Mouse (Mus musculus) ES-E14 (cell line): Measurements from ENCODE around the gene Rnh1. TPM values are rescaled to one million over a fixed set of nuclear protein-coding genes. Genes with fewer than 3 reads are reported as not detected.

ENCODE experiments used
- DNase-seq: peaks from one replicate; pipeline ENCODE4 v3.0.0-alpha.2; 2013; ENCODE audit warnings: low read depth, low spot score
- H3K27ac ChIP-seq: 2 replicates; pipeline ENCODE4 v1.5.1; 2012; ENCODE audit warnings: low read depth, mild to moderate bottlenecking, low read length, moderate library complexity, mixed read lengths; ENCODE audit not compliant: poor library complexity, insufficient read depth, severe bottlenecking
- H3K36me3 ChIP-seq: 2 replicates; pipeline ENCODE4 v1.6.1; 2012; ENCODE audit warnings: mild to moderate bottlenecking, low read length, moderate library complexity, mixed read lengths; ENCODE audit not compliant: control insufficient read depth, poor library complexity, insufficient read depth, severe bottlenecking
- H3K4me1 ChIP-seq, 2 experiments: fragments of 150-350 bp in 1 of 2; sonication (generic) in 1 of 2; 2 replicates each; pipeline ENCODE4 v1.6.1; 2012; ENCODE audit warnings: low read length in 2 of 2, mild to moderate bottlenecking in 1 of 2, mixed read lengths in 1 of 2; ENCODE audit not compliant: control insufficient read depth in 2 of 2, insufficient read depth in 2 of 2, poor library complexity in 1 of 2
- H3K4me3 ChIP-seq, 2 experiments: fragments of 150-350 bp in 1 of 2; sonication (generic) in 1 of 2; 2 replicates each; pipeline ENCODE4 v1.5.1; 2012; ENCODE audit warnings: low read length in 2 of 2, low read depth in 1 of 2, mild to moderate bottlenecking in 1 of 2, mixed read lengths in 1 of 2; ENCODE audit not compliant: insufficient read depth in 1 of 2, poor library complexity in 1 of 2, severe bottlenecking in 1 of 2
- H3K9ac ChIP-seq: 2 replicates; pipeline ENCODE4 v1.6.1; 2012; ENCODE audit warnings: low read depth, mild to moderate bottlenecking, low read length, mixed read lengths; ENCODE audit not compliant: poor library complexity, insufficient read depth, severe bottlenecking
- H3K9me3 ChIP-seq: fragments of 150-350 bp; sonication (generic); 2 replicates; pipeline ENCODE4 v1.6.1; 2012; ENCODE audit warnings: low read depth, mild to moderate bottlenecking, low read length; ENCODE audit not compliant: control insufficient read depth, insufficient read depth
- CHD2 ChIP-seq: IDR thresholded peaks from 2 replicates; pipeline ENCODE4 v1.6.1; 2014; ENCODE audit warnings: mild to moderate bottlenecking, low read depth, low read length, inconsistent platforms
- HCFC1 ChIP-seq: IDR thresholded peaks from 2 replicates; pipeline ENCODE4 v1.6.1; 2012; ENCODE audit warnings: low read length, inconsistent platforms, borderline replicate concordance; ENCODE audit not compliant: insufficient read depth
- MAFK ChIP-seq: IDR thresholded peaks from 2 replicates; pipeline ENCODE4 v1.6.1; 2014; ENCODE audit warnings: mild to moderate bottlenecking, low read depth, low read length, inconsistent platforms; ENCODE audit not compliant: insufficient read depth
- ZC3H11A ChIP-seq: IDR thresholded peaks from 2 replicates; pipeline ENCODE4 v1.6.1; 2012; ENCODE audit warnings: low read depth, mild to moderate bottlenecking, inconsistent platforms, low read length, borderline replicate concordance
- ZNF384 ChIP-seq: IDR thresholded peaks from 2 replicates; pipeline ENCODE4 v1.6.1; 2012; ENCODE audit warnings: low read depth, low read length, inconsistent platforms
- in situ Hi-C, 2 experiments: fragments of 600-800 bp; cut with MboI; formaldehyde crosslinking; loops; one replicate each; pipeline ENCODE4 v1.15.1; 2025; ENCODE audit warnings: low sequenced_read_pairs in 2 of 2, inconsistent platforms in 1 of 2; ENCODE audit not compliant: unreplicated experiment in 2 of 2
- total RNA-seq: library from RNA; depleted of rRNA; stranded (reverse); fragments of 300-350 nt; gene quantifications from 2 replicates; pipeline ENCODE4 v1.2.3, GENCODE M21; 2012

The Rnh1 gene
- total RNA-seq, 1 experiment: 70.3 TPM

- no peaks in the 10 kb centered on the region for H3K9me3 ChIP-seq
- H3K4me1 ChIP-seq: peaks cover 0 to 13% of the 10 kb centered on the region in 2 experiments; a peak in 1 of 4 replicates
- H3K9ac ChIP-seq: no peak overlapping the region
- peaks cover 6% of the 10 kb centered on the region for H3K36me3 ChIP-seq
- no peak overlapping the region for H3K4me3 ChIP-seq
- H3K27ac ChIP-seq: no peak overlapping the region
- TF ChIP-seq MAFK: no peak
- no peak for TF ChIP-seq HCFC1
- no peak for TF ChIP-seq CHD2
- no peak for TF ChIP-seq ZNF384
- no peak for TF ChIP-seq ZC3H11A
- in situ Hi-C loops: no loop called here
- DNase-seq: no peak
Observed at GRCm38 (mm10) chr7:141196619-141197282, 24.1 kb upstream of the Rnh1 start.

DNA sequence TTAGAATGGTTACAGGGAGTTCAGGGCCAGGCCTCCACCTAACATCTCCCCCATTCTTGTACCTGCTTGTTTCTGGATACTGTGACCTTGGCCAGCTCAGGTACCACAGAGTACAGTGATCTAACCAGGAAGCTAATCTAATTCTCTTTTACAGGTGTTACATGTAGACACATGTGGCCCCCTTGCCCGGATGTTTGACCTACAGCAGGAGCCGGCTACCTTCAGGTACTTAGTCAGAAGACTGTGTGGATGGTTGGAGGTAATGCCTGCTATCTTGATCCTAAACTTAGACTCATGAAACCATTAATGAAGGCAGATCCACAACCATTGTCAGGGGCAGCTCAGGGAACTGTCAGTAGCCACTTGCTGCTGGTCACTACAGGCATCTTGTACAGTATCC is 23.1 kb upstream of the Rnh1 start:
- in situ Hi-C loops: no loop called here
- H3K9ac ChIP-seq: no peak overlapping the region
- H3K9me3 ChIP-seq: no peaks in the 10 kb centered on the region
- H3K4me3 ChIP-seq: no peak overlapping the region
- H3K4me1 ChIP-seq: peaks cover 0 to 17% of the 10 kb centered on the region in 2 experiments; a peak in 1 of 4 replicates
- TF ChIP-seq ZNF384: no peak
- no peak for TF ChIP-seq HCFC1
- no peak for TF ChIP-seq CHD2
- TF ChIP-seq ZC3H11A: no peak
- TF ChIP-seq MAFK: no peak
- H3K27ac ChIP-seq: no peak overlapping the region
- H3K36me3 ChIP-seq: peaks cover 16% of the 10 kb centered on the region
- DNase-seq: no peak

DNA sequence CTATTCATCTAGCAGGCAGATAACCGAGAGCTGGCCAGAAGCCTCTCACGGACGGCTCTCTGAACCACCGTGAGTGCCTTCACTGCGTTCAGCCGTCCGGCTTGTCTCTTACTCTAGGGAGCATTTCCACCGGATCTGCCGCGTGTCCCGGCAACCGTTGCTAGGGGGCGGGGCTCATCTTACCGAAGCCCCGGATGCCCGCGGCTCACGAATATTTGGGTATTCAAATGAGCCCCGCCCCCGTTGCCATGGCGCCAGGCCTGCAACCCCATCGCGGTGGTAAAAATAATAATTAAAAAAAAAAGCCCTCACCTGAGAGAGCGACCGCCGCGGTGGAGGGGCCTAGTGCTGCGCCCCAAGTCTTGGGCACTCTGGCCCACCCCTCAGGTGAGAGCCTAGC is 22.2 kb upstream of the Rnh1 start:
- peaks cover 25% of the 10 kb centered on the region for H3K36me3 ChIP-seq
- H3K9ac ChIP-seq: peak overlapping the region; percentile 76
- peak; percentile 90 for DNase-seq
- no peaks in the 10 kb centered on the region for H3K9me3 ChIP-seq
- peaks cover 0 to 17% of the 10 kb centered on the region in 2 experiments; a peak in 1 of 4 replicates for H3K4me1 ChIP-seq
- no peak for TF ChIP-seq ZC3H11A
- no peak for TF ChIP-seq CHD2
- no peak for TF ChIP-seq ZNF384
- in situ Hi-C loops: no loop called here
- peak overlapping the region; percentile 82 to 100 for H3K4me3 ChIP-seq
- no peak overlapping the region for H3K27ac ChIP-seq

DNA sequence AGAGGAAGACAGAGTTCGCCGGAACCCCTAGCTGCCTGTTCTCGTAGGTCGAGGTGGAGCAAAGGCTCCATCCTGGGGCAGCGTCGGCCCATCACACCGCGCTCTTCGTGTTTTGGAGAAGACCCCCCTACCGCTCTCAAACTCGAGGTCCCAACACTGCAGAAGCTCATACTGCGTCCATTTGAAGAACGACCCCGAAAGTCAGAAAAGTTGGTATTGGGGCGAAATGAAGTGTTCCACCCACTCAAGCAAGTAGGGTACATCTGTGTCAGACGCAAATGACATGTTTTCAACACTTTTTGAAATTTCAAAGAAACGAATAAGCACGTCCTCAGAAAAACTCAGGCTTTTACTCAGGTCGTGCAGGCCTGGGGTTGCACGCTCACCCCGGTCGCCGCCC is 21.8 kb upstream of the Rnh1 start:
- H3K9ac ChIP-seq: peak overlapping the region; percentile 76; the same call in 1 of the 2 replicates
- TF ChIP-seq ZNF384 (no peak), CHD2 (no peak), HCFC1 (no peak), MAFK (no peak), ZC3H11A (no peak)
- peak overlapping the region; percentile 82 to 100 for H3K4me3 ChIP-seq
- no peak overlapping the region for H3K27ac ChIP-seq
- DNase-seq: no peak
- in situ Hi-C loops: no loop called here
- no peaks in the 10 kb centered on the region for H3K9me3 ChIP-seq
- H3K4me1 ChIP-seq: peaks cover 0 to 17% of the 10 kb centered on the region in 2 experiments; a peak in 1 of 4 replicates
- peaks cover 28% of the 10 kb centered on the region for H3K36me3 ChIP-seq
